Mouse (Mus musculus) CH12.LX (cell line): ENCODE data around the gene Ufl1. TPM values are rescaled to one million over a fixed set of nuclear protein-coding genes. Genes with fewer than 3 reads are reported as not detected.
"Not testable (repeated sequence)": the region's sequence is repeated elsewhere in the genome, so short reads cannot be mapped to it uniquely, and the experiment has no call there.

Experiments used
- DNase-seq: peaks from one replicate; pipeline ENCODE4 v3.0.0-alpha.2; 2013; ENCODE audit errors: extremely low read depth
- H3K27ac ChIP-seq: 2 replicates; pipeline ENCODE4 v1.5.1; 2012; ENCODE audit warnings: low read depth, mild to moderate bottlenecking, control low read depth, moderate library complexity; ENCODE audit not compliant: insufficient read depth
- H3K27me3 ChIP-seq: replicated peaks from 2 replicates; pipeline ENCODE3; 2012; ENCODE audit warnings: inconsistent platforms
- H3K36me3 ChIP-seq, 2 experiments: replicated peaks in 1 of 2; 2 replicates each; pipeline versions ENCODE3 to v1.6.1; 2012; ENCODE audit warnings: inconsistent platforms in 1 of 2, low read length in 1 of 2, mild to moderate bottlenecking in 1 of 2, mixed read lengths in 1 of 2, moderate library complexity in 1 of 2; ENCODE audit not compliant: control insufficient read depth in 1 of 2, insufficient read depth in 1 of 2
- H3K4me1 ChIP-seq, 2 experiments: 2 replicates each; pipeline ENCODE4 v1.6.1; 2012; ENCODE audit warnings: inconsistent platforms in 1 of 2, moderate library complexity in 1 of 2; ENCODE audit not compliant: insufficient read depth in 2 of 2, control insufficient read depth in 1 of 2
- H3K4me2 ChIP-seq: 2 replicates; pipeline ENCODE4 v1.6.1; 2012; ENCODE audit warnings: low read depth, mild to moderate bottlenecking, control low read depth; ENCODE audit not compliant: poor library complexity, insufficient read depth, severe bottlenecking
- H3K4me3 ChIP-seq, 3 experiments: fragments of 150-350 bp in 1 of 3; sonication (generic) in 1 of 3; replicated peaks in 1 of 3; 2 replicates each; pipeline versions ENCODE3 to v1.5.1; 2011 to 2012; ENCODE audit warnings: low read depth in 2 of 3, low read length in 2 of 3, mild to moderate bottlenecking in 2 of 3, moderate library complexity in 2 of 3, control low read depth in 1 of 3, improper control_type of control experiment in 1 of 3, inconsistent platforms in 1 of 3, mixed read lengths in 1 of 3; ENCODE audit not compliant: poor library complexity in 1 of 3
- H3K79me2 ChIP-seq: replicated peaks from 2 replicates; pipeline ENCODE4 v1.6.1; 2012; ENCODE audit warnings: mild to moderate bottlenecking, moderate library complexity; ENCODE audit not compliant: control insufficient read depth, poor library complexity, insufficient read depth, severe bottlenecking; ENCODE audit errors: extremely low read depth
- H3K9ac ChIP-seq: 2 replicates; pipeline ENCODE4 v1.6.1; 2012; ENCODE audit warnings: low read depth, mild to moderate bottlenecking, control low read depth, moderate library complexity; ENCODE audit not compliant: insufficient read depth
- H3K9me3 ChIP-seq: replicated peaks from 2 replicates; pipeline ENCODE3; 2012; ENCODE audit warnings: low read length, inconsistent platforms, mixed read lengths
- BHLHE40 ChIP-seq: IDR thresholded peaks from 2 replicates; pipeline ENCODE4 v1.6.1; 2011; ENCODE audit warnings: mild to moderate bottlenecking, low read depth, low read length, improper control_type of control experiment
- E2F4 ChIP-seq: IDR thresholded peaks from 2 replicates; pipeline ENCODE4 v1.6.1; 2011; ENCODE audit warnings: low read depth, low read length, improper control_type of control experiment; ENCODE audit not compliant: insufficient replicate concordance
- ETS1 ChIP-seq: conservative IDR thresholded peaks from 2 replicates; pipeline ENCODE4 v1.6.1; 2012; ENCODE audit warnings: low read depth, mild to moderate bottlenecking, inconsistent platforms, low read length, improper control_type of control experiment, moderate library complexity
- JUN ChIP-seq: IDR thresholded peaks from 2 replicates; pipeline ENCODE4 v1.6.1; 2011; ENCODE audit warnings: low read depth, mild to moderate bottlenecking, low read length, improper control_type of control experiment, moderate library complexity; ENCODE audit not compliant: insufficient read depth
- KAT2A ChIP-seq: IDR thresholded peaks from 2 replicates; pipeline ENCODE4 v1.6.1; 2012; ENCODE audit warnings: low read length, improper control_type of control experiment, inconsistent platforms; ENCODE audit not compliant: insufficient replicate concordance
- MAFK ChIP-seq: IDR thresholded peaks from 2 replicates; pipeline ENCODE4 v1.6.1; 2011; ENCODE audit warnings: low read length, improper control_type of control experiment; ENCODE audit not compliant: insufficient replicate concordance
- MAX ChIP-seq: IDR thresholded peaks from 2 replicates; pipeline ENCODE4 v1.6.1; 2011; ENCODE audit warnings: low read length, improper control_type of control experiment
- MAZ ChIP-seq: IDR thresholded peaks from 2 replicates; pipeline ENCODE4 v1.6.1; 2012; ENCODE audit warnings: low read depth, mild to moderate bottlenecking, inconsistent platforms, low read length, improper control_type of control experiment, moderate library complexity
- MYC ChIP-seq: IDR thresholded peaks from 2 replicates; pipeline ENCODE4 v1.6.1; 2011; ENCODE audit warnings: low read depth, mild to moderate bottlenecking, improper control_type of control experiment, low read length
- NELFE ChIP-seq: IDR thresholded peaks from 2 replicates; pipeline ENCODE4 v1.6.1; 2011; ENCODE audit warnings: low read depth, low read length, improper control_type of control experiment
- NRF1 ChIP-seq: IDR thresholded peaks from 2 replicates; pipeline ENCODE4 v1.6.1; 2014; ENCODE audit warnings: low read depth, mild to moderate bottlenecking, inconsistent platforms, low read length, improper control_type of control experiment, moderate library complexity
- POLR2AphosphoS2 ChIP-seq: IDR thresholded peaks from 2 replicates; pipeline ENCODE4 v1.6.1; 2011; ENCODE audit warnings: low read depth, low read length, improper control_type of control experiment
- RAD21 ChIP-seq: IDR thresholded peaks from 2 replicates; pipeline ENCODE4 v1.6.1; 2011; ENCODE audit warnings: low read depth, mild to moderate bottlenecking, low read length, improper control_type of control experiment, moderate library complexity
- TBP ChIP-seq: conservative IDR thresholded peaks from 2 replicates; pipeline ENCODE4 v1.6.1; 2011; ENCODE audit warnings: low read depth, low read length, improper control_type of control experiment
- USF1 ChIP-seq: IDR thresholded peaks from 2 replicates; pipeline ENCODE4 v1.6.1; 2014; ENCODE audit warnings: low read depth, mild to moderate bottlenecking, inconsistent platforms, low read length, improper control_type of control experiment
- ZNF384 ChIP-seq: IDR thresholded peaks from 2 replicates; pipeline ENCODE4 v1.6.1; 2012; ENCODE audit warnings: low read depth, low read length, improper control_type of control experiment, inconsistent platforms
- dilution Hi-C: fragments of 300-500 bp; cut with MboI; formaldehyde crosslinking; loops from 2 replicates; pipeline ENCODE4 v1.14.3; 2020; ENCODE audit warnings: low sequenced_read_pairs; ENCODE audit not compliant: extremely low pct_unique_long_range_greater_than_20kb, extremely low pct_ligation_motif_present
- in situ Hi-C: fragments of 300-500 bp; cut with MboI; formaldehyde crosslinking; loops from 3 replicates; pipeline ENCODE4 v1.14.3; 2019; ENCODE audit warnings: low sequenced_read_pairs, low pct_ligation_motif_present, low pct_unique_long_range_greater_than_20kb, mixed read lengths
- polyA plus RNA-seq: library from polyadenylated mRNA; unstranded; fragments of >175 nt; gene quantifications from 2 replicates; pipeline ENCODE4 v1.2.1, GENCODE M21; 2012; ENCODE audit warnings: low read depth; ENCODE audit not compliant: insufficient read length
- total RNA-seq, 2 experiments: library from RNA; depleted of rRNA; stranded (reverse); fragments of 300-350 nt in 1 of 2; fragments of >200 nt in 1 of 2; gene quantifications; 2 replicates each; pipeline ENCODE4 v1.2.3; 2012 to 2014

The Ufl1 gene
- total and polyA plus RNA-seq, 3 experiments = 18.1 to 27.9 (median 21.8) TPM

- H3K27me3 ChIP-seq = no peaks in the 10 kb centered on the region
- no peaks in the 10 kb centered on the region for H3K36me3 ChIP-seq
- H3K9me3 ChIP-seq = no peaks in the 10 kb centered on the region
- no peak within 1 kb of the TSS for H3K9ac ChIP-seq
- no peak within 1 kb of the TSS for H3K4me2 ChIP-seq
- no peak within 1 kb of the TSS for H3K27ac ChIP-seq
- no peak within 1 kb of the TSS for H3K4me3 ChIP-seq
- DNase-seq = no peak
- no peak for TF ChIP-seq RAD21
- no peak for TF ChIP-seq KAT2A
- no peak for TF ChIP-seq MYC
- TF ChIP-seq MAZ = no peak
- no peak for TF ChIP-seq POLR2AphosphoS2
- no peak for TF ChIP-seq NELFE
- no peak for TF ChIP-seq MAFK
- no peak for TF ChIP-seq ZNF384
- TF ChIP-seq JUN = no peak
- no peak for TF ChIP-seq NRF1
- TF ChIP-seq ETS1 = no peak
- no peak for TF ChIP-seq TBP
- no peak for TF ChIP-seq MAX
- TF ChIP-seq BHLHE40 = no peak
- no peak for TF ChIP-seq E2F4
- TF ChIP-seq USF1 = no peak
- H3K4me1 ChIP-seq = peaks cover 0 to 11% of the 10 kb centered on the region in 2 experiments; a peak in 1 of 4 replicates
- no peaks in the 10 kb centered on the region for H3K79me2 ChIP-seq
- dilution Hi-C loops = no loop called here
- in situ Hi-C loops = no loop called here
Measured at GRCm38 (mm10) chr4:25242776-25243175, 38.8 kb downstream of the Ufl1 start, which contains the start of gene Fhl5. TSS of gene Fhl5 (minus strand) at chr4:25242876.

GRCm38 (mm10) chr4:25235663-25236062 lies 46.0 kb downstream of the Ufl1 start:
- H3K36me3 ChIP-seq, H3K9me3 ChIP-seq, dilution Hi-C loops, H3K27me3 ChIP-seq, H3K4me2 ChIP-seq, H3K4me1 ChIP-seq, in situ Hi-C loops, H3K9ac ChIP-seq, H3K79me2 ChIP-seq, DNase-seq, H3K27ac ChIP-seq, H3K4me3 ChIP-seq: not testable (repeated sequence)

DNA sequence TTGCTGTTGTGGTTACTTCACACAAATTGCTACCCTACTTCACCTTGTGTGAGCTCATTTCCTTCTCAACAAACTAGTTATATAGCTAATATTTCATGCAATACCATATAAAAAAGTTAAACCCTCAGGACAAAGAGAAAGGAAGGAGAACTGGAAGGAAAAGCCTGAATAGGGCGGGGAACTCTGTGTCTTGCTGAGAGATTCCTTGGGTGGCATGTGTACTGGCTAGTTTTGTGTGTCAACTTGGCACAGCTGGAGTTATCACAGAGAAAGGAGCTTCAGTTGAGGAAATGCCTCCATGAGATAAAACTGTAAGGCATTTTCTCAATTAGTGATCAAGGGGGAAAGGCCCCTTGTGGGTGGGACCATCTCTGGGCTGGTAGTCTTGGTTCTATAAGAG lies 47.9 kb downstream of the Ufl1 start:
- H3K4me3 ChIP-seq, DNase-seq, H3K79me2 ChIP-seq, H3K9me3 ChIP-seq, H3K36me3 ChIP-seq, H3K27me3 ChIP-seq, dilution Hi-C loops, H3K4me2 ChIP-seq, H3K4me1 ChIP-seq, H3K27ac ChIP-seq, in situ Hi-C loops, H3K9ac ChIP-seq: not testable (repeated sequence)
